Mouse (Mus musculus): Measurements from ENCODE around the gene Tango6. TPM values are rescaled to one million over a fixed set of nuclear protein-coding genes. Genes with fewer than 3 reads are reported as not detected.
A peak's percentile ranks its signal among the peaks of the same experiment; 100 is the strongest.
"Not testable (repeated sequence)": the region's sequence is repeated elsewhere in the genome, so short reads cannot be mapped to it uniquely, and the experiment has no call there.

The Tango6 gene
- total RNA-seq, 2 experiments from 2014 or later: 6.6 to 7.7 TPM

- DNase-seq (ENCODE audit: low spot score in 2 of 2): no peak
Observed at GRCm38 (mm10) chr8:106742321-106742720, 59.5 kb downstream of the Tango6 start.

- DNase-seq (ENCODE audit: low spot score in 2 of 2): no peak
Observed at GRCm38 (mm10) chr8:106743361-106743760, 60.5 kb downstream of the Tango6 start.

GRCm38 (mm10) chr8:106753436-106753835 lies 70.6 kb downstream of the Tango6 start:
- DNase-seq (ENCODE audit: low spot score in 2 of 2): no peak

GRCm38 (mm10) chr8:106761317-106761716 lies 78.4 kb downstream of the Tango6 start:
- DNase-seq (ENCODE audit: low spot score in 2 of 2): peak in 1 of 2 experiments; percentile 16

- peak in 1 of 2 experiments; percentile 12 for DNase-seq (ENCODE audit: low spot score in 2 of 2)
Observed at GRCm38 (mm10) chr8:106761867-106762523, 79.1 kb downstream of the Tango6 start.

- no peak for DNase-seq (ENCODE audit: low spot score in 2 of 2)
Observed at GRCm38 (mm10) chr8:106764529-106764928, 81.7 kb downstream of the Tango6 start.

- DNase-seq (ENCODE audit: low spot score in 2 of 2): no peak
Observed at GRCm38 (mm10) chr8:106765570-106765969, 82.7 kb downstream of the Tango6 start.

- DNase-seq (ENCODE audit: low spot score in 2 of 2): no peak
Observed at GRCm38 (mm10) chr8:106766736-106767135, 83.9 kb downstream of the Tango6 start.

GRCm38 (mm10) chr8:106769147-106769805 lies 86.4 kb downstream of the Tango6 start:
- no peak for DNase-seq (ENCODE audit: low spot score in 2 of 2)

GRCm38 (mm10) chr8:106770596-106771179 lies 87.8 kb downstream of the Tango6 start:
- DNase-seq (ENCODE audit: low spot score in 2 of 2): peak; percentile 31 to 71

- DNase-seq (ENCODE audit: low spot score in 2 of 2): no peak
Observed at GRCm38 (mm10) chr8:106772094-106772493, 89.2 kb downstream of the Tango6 start.

GRCm38 (mm10) chr8:106772501-106772900 lies 89.6 kb downstream of the Tango6 start:
- no peak for DNase-seq (ENCODE audit: low spot score in 2 of 2)

GRCm38 (mm10) chr8:106774567-106775320 lies 91.9 kb downstream of the Tango6 start:
- DNase-seq (ENCODE audit: low spot score in 2 of 2): peak; percentile 40 to 61

- no peak for DNase-seq (ENCODE audit: low spot score in 2 of 2)
Observed at GRCm38 (mm10) chr8:106789623-106790022, 106.8 kb downstream of the Tango6 start.

GRCm38 (mm10) chr8:106794820-106795219 lies 112.0 kb downstream of the Tango6 start:
- no peak for DNase-seq (ENCODE audit: low spot score in 2 of 2)

- DNase-seq (ENCODE audit: low spot score in 2 of 2): no peak
Observed at GRCm38 (mm10) chr8:106799821-106800220, 117.0 kb downstream of the Tango6 start.

- DNase-seq (ENCODE audit: low spot score in 2 of 2): no peak
Observed at GRCm38 (mm10) chr8:106801261-106801660, 118.4 kb downstream of the Tango6 start.

GRCm38 (mm10) chr8:106802384-106803137 lies 119.7 kb downstream of the Tango6 start:
- not testable (repeated sequence) for DNase-seq (ENCODE audit: low spot score in 2 of 2)

GRCm38 (mm10) chr8:106805859-106806258 lies 123.0 kb downstream of the Tango6 start:
- DNase-seq (ENCODE audit: low spot score in 2 of 2): no peak

- no peak for DNase-seq (ENCODE audit: low spot score in 2 of 2)
Observed at GRCm38 (mm10) chr8:106807461-106807860, 124.6 kb downstream of the Tango6 start.

GRCm38 (mm10) chr8:106809726-106810125 lies 126.9 kb downstream of the Tango6 start:
- DNase-seq (ENCODE audit: low spot score in 2 of 2): no peak
